Mouse (Mus musculus) CH12.LX (cell line): ENCODE data around the gene Jdp2. TPM values are rescaled to one million over a fixed set of nuclear protein-coding genes. Genes with fewer than 3 reads are reported as not detected.

Source experiments
- DNase-seq: peaks from one replicate; pipeline ENCODE4 v3.0.0-alpha.2; 2013; ENCODE audit errors: extremely low read depth
- H3K27ac ChIP-seq: 2 replicates; pipeline ENCODE4 v1.5.1; 2012; ENCODE audit warnings: low read depth, mild to moderate bottlenecking, control low read depth, moderate library complexity; ENCODE audit not compliant: insufficient read depth
- H3K27me3 ChIP-seq: replicated peaks from 2 replicates; pipeline ENCODE3; 2012; ENCODE audit warnings: inconsistent platforms
- H3K36me3 ChIP-seq, 2 experiments: replicated peaks in 1 of 2; 2 replicates each; pipeline versions ENCODE3 to v1.6.1; 2012; ENCODE audit warnings: inconsistent platforms in 1 of 2, low read length in 1 of 2, mild to moderate bottlenecking in 1 of 2, mixed read lengths in 1 of 2, moderate library complexity in 1 of 2; ENCODE audit not compliant: control insufficient read depth in 1 of 2, insufficient read depth in 1 of 2
- H3K4me1 ChIP-seq, 2 experiments: 2 replicates each; pipeline ENCODE4 v1.6.1; 2012; ENCODE audit warnings: inconsistent platforms in 1 of 2, moderate library complexity in 1 of 2; ENCODE audit not compliant: insufficient read depth in 2 of 2, control insufficient read depth in 1 of 2
- H3K4me2 ChIP-seq: 2 replicates; pipeline ENCODE4 v1.6.1; 2012; ENCODE audit warnings: low read depth, mild to moderate bottlenecking, control low read depth; ENCODE audit not compliant: poor library complexity, insufficient read depth, severe bottlenecking
- H3K4me3 ChIP-seq, 3 experiments: fragments of 150-350 bp in 1 of 3; sonication (generic) in 1 of 3; replicated peaks in 1 of 3; 2 replicates each; pipeline versions ENCODE3 to v1.5.1; 2011 to 2012; ENCODE audit warnings: low read depth in 2 of 3, low read length in 2 of 3, mild to moderate bottlenecking in 2 of 3, moderate library complexity in 2 of 3, control low read depth in 1 of 3, improper control_type of control experiment in 1 of 3, inconsistent platforms in 1 of 3, mixed read lengths in 1 of 3; ENCODE audit not compliant: poor library complexity in 1 of 3
- H3K79me2 ChIP-seq: replicated peaks from 2 replicates; pipeline ENCODE4 v1.6.1; 2012; ENCODE audit warnings: mild to moderate bottlenecking, moderate library complexity; ENCODE audit not compliant: control insufficient read depth, poor library complexity, insufficient read depth, severe bottlenecking; ENCODE audit errors: extremely low read depth
- H3K9ac ChIP-seq: 2 replicates; pipeline ENCODE4 v1.6.1; 2012; ENCODE audit warnings: low read depth, mild to moderate bottlenecking, control low read depth, moderate library complexity; ENCODE audit not compliant: insufficient read depth
- H3K9me3 ChIP-seq: replicated peaks from 2 replicates; pipeline ENCODE3; 2012; ENCODE audit warnings: low read length, inconsistent platforms, mixed read lengths
- CHD1 ChIP-seq: IDR thresholded peaks from 2 replicates; pipeline ENCODE4 v1.6.1; 2012; ENCODE audit warnings: low read depth, low read length, improper control_type of control experiment, inconsistent platforms
- CHD2 ChIP-seq: IDR thresholded peaks from 2 replicates; pipeline ENCODE4 v1.6.1; 2011; ENCODE audit warnings: low read length, improper control_type of control experiment
- CTCF ChIP-seq, 2 experiments: IDR thresholded peaks in 1 of 2; conservative IDR thresholded peaks in 1 of 2; 2 replicates each; pipeline ENCODE4 v1.5.1; 2011 to 2012; ENCODE audit warnings: low read depth in 2 of 2, low read length in 2 of 2, improper control_type of control experiment in 1 of 2, inconsistent platforms in 1 of 2, mild to moderate bottlenecking in 1 of 2, moderate library complexity in 1 of 2
- ELF1 ChIP-seq: IDR thresholded peaks from 2 replicates; pipeline ENCODE4 v1.6.1; 2014; ENCODE audit warnings: low read depth, mild to moderate bottlenecking, inconsistent platforms, low read length, improper control_type of control experiment
- ETS1 ChIP-seq: conservative IDR thresholded peaks from 2 replicates; pipeline ENCODE4 v1.6.1; 2012; ENCODE audit warnings: low read depth, mild to moderate bottlenecking, inconsistent platforms, low read length, improper control_type of control experiment, moderate library complexity
- GABPA ChIP-seq: IDR thresholded peaks from 2 replicates; pipeline ENCODE4 v1.6.1; 2012; ENCODE audit warnings: low read depth, low read length, improper control_type of control experiment, inconsistent platforms; ENCODE audit not compliant: insufficient replicate concordance
- HCFC1 ChIP-seq: IDR thresholded peaks from 2 replicates; pipeline ENCODE4 v1.6.1; 2012; ENCODE audit warnings: low read depth, mild to moderate bottlenecking, inconsistent platforms, low read length, improper control_type of control experiment
- JUN ChIP-seq: IDR thresholded peaks from 2 replicates; pipeline ENCODE4 v1.6.1; 2011; ENCODE audit warnings: low read depth, mild to moderate bottlenecking, low read length, improper control_type of control experiment, moderate library complexity; ENCODE audit not compliant: insufficient read depth
- JUND ChIP-seq: conservative IDR thresholded peaks from 2 replicates; pipeline ENCODE4 v1.6.1; 2011; ENCODE audit warnings: low read depth, low read length, improper control_type of control experiment
- KAT2A ChIP-seq: IDR thresholded peaks from 2 replicates; pipeline ENCODE4 v1.6.1; 2012; ENCODE audit warnings: low read length, improper control_type of control experiment, inconsistent platforms; ENCODE audit not compliant: insufficient replicate concordance
- MAFK ChIP-seq: IDR thresholded peaks from 2 replicates; pipeline ENCODE4 v1.6.1; 2011; ENCODE audit warnings: low read length, improper control_type of control experiment; ENCODE audit not compliant: insufficient replicate concordance
- MAZ ChIP-seq: IDR thresholded peaks from 2 replicates; pipeline ENCODE4 v1.6.1; 2012; ENCODE audit warnings: low read depth, mild to moderate bottlenecking, inconsistent platforms, low read length, improper control_type of control experiment, moderate library complexity
- MEF2A ChIP-seq: IDR thresholded peaks from 2 replicates; pipeline ENCODE4 v1.6.1; 2014; ENCODE audit warnings: low read depth, mild to moderate bottlenecking, inconsistent platforms, low read length, improper control_type of control experiment, borderline replicate concordance
- MYC ChIP-seq: IDR thresholded peaks from 2 replicates; pipeline ENCODE4 v1.6.1; 2011; ENCODE audit warnings: low read depth, mild to moderate bottlenecking, improper control_type of control experiment, low read length
- NELFE ChIP-seq: IDR thresholded peaks from 2 replicates; pipeline ENCODE4 v1.6.1; 2011; ENCODE audit warnings: low read depth, low read length, improper control_type of control experiment
- NRF1 ChIP-seq: IDR thresholded peaks from 2 replicates; pipeline ENCODE4 v1.6.1; 2014; ENCODE audit warnings: low read depth, mild to moderate bottlenecking, inconsistent platforms, low read length, improper control_type of control experiment, moderate library complexity
- PAX5 ChIP-seq: IDR thresholded peaks from 2 replicates; pipeline ENCODE4 v1.6.1; 2012; ENCODE audit warnings: low read length, inconsistent platforms, mixed read lengths
- POLR2A ChIP-seq: IDR thresholded peaks from 2 replicates; pipeline ENCODE4 v1.6.1; 2011; ENCODE audit warnings: low read depth, mild to moderate bottlenecking, improper control_type of control experiment, low read length
- RAD21 ChIP-seq: IDR thresholded peaks from 2 replicates; pipeline ENCODE4 v1.6.1; 2011; ENCODE audit warnings: low read depth, mild to moderate bottlenecking, low read length, improper control_type of control experiment, moderate library complexity
- RCOR1 ChIP-seq: conservative IDR thresholded peaks from 2 replicates; pipeline ENCODE4 v1.6.1; 2012; ENCODE audit warnings: low read depth, mild to moderate bottlenecking, inconsistent platforms, low read length, improper control_type of control experiment
- SIN3A ChIP-seq: IDR thresholded peaks from 2 replicates; pipeline ENCODE4 v1.6.1; 2012; ENCODE audit warnings: low read length, improper control_type of control experiment, inconsistent platforms
- SMC3 ChIP-seq: IDR thresholded peaks from 2 replicates; pipeline ENCODE4 v1.6.1; 2011; ENCODE audit warnings: low read depth, low read length, improper control_type of control experiment
- TBP ChIP-seq: conservative IDR thresholded peaks from 2 replicates; pipeline ENCODE4 v1.6.1; 2011; ENCODE audit warnings: low read depth, low read length, improper control_type of control experiment
- TCF12 ChIP-seq: IDR thresholded peaks from 2 replicates; pipeline ENCODE4 v1.6.1; 2014; ENCODE audit warnings: low read depth, mild to moderate bottlenecking, inconsistent platforms, low read length, improper control_type of control experiment
- UBTF ChIP-seq: IDR thresholded peaks from 2 replicates; pipeline ENCODE4 v1.6.1; 2012; ENCODE audit warnings: low read depth, mild to moderate bottlenecking, inconsistent platforms, low read length, improper control_type of control experiment, moderate library complexity
- USF2 ChIP-seq: conservative IDR thresholded peaks from 2 replicates; pipeline ENCODE4 v1.6.1; 2011; ENCODE audit warnings: low read depth, low read length, improper control_type of control experiment
- ZC3H11A ChIP-seq: IDR thresholded peaks from 2 replicates; pipeline ENCODE4 v1.6.1; 2012; ENCODE audit warnings: low read depth, mild to moderate bottlenecking, inconsistent platforms, low read length, improper control_type of control experiment
- ZKSCAN1 ChIP-seq: IDR thresholded peaks from 2 replicates; pipeline ENCODE4 v1.6.1; 2012; ENCODE audit warnings: low read depth, inconsistent platforms, low read length, improper control_type of control experiment, borderline replicate concordance
- ZMIZ1 ChIP-seq: IDR thresholded peaks from 2 replicates; pipeline ENCODE4 v1.6.1; 2012; ENCODE audit warnings: low read depth, mild to moderate bottlenecking, inconsistent platforms, low read length, improper control_type of control experiment
- ZNF384 ChIP-seq: IDR thresholded peaks from 2 replicates; pipeline ENCODE4 v1.6.1; 2012; ENCODE audit warnings: low read depth, low read length, improper control_type of control experiment, inconsistent platforms
- dilution Hi-C: fragments of 300-500 bp; cut with MboI; formaldehyde crosslinking; loops from 2 replicates; pipeline ENCODE4 v1.14.3; 2020; ENCODE audit warnings: low sequenced_read_pairs; ENCODE audit not compliant: extremely low pct_unique_long_range_greater_than_20kb, extremely low pct_ligation_motif_present
- in situ Hi-C: fragments of 300-500 bp; cut with MboI; formaldehyde crosslinking; loops from 3 replicates; pipeline ENCODE4 v1.14.3; 2019; ENCODE audit warnings: low sequenced_read_pairs, low pct_ligation_motif_present, low pct_unique_long_range_greater_than_20kb, mixed read lengths
- polyA plus RNA-seq: library from polyadenylated mRNA; unstranded; fragments of >175 nt; gene quantifications from 2 replicates; pipeline ENCODE4 v1.2.1, GENCODE M21; 2012; ENCODE audit warnings: low read depth; ENCODE audit not compliant: insufficient read length
- total RNA-seq, 2 experiments: library from RNA; depleted of rRNA; stranded (reverse); fragments of 300-350 nt in 1 of 2; fragments of >200 nt in 1 of 2; gene quantifications; 2 replicates each; pipeline ENCODE4 v1.2.3; 2012 to 2014

The Jdp2 gene
- total and polyA plus RNA-seq, 3 experiments: 64.7 to 104 (median 86.5) TPM

GRCm38 (mm10) chr12:85643735-85644134 lies 44.9 kb downstream of the Jdp2 start:
- in situ Hi-C loops (no loop called here), dilution Hi-C loops (no loop called here)
- Histone ChIP-seq H3K79me2 (no peaks in the 10 kb centered on the region), H3K4me3 (no peak overlapping the region), H3K36me3 (peaks cover 30 to 51% of the 10 kb centered on the region in 2 experiments), H3K9me3 (no peaks in the 10 kb centered on the region), H3K27ac (no peak overlapping the region), H3K9ac (no peak overlapping the region), H3K4me1 (peaks cover 0 to 51% of the 10 kb centered on the region in 2 experiments; a peak in 2 of 4 replicates), H3K4me2 (no peak overlapping the region), H3K27me3 (no peaks in the 10 kb centered on the region)
- no peak for TF ChIP-seq KAT2A
- TF ChIP-seq HCFC1: no peak
- no peak for DNase-seq

- H3K4me1 ChIP-seq: peaks cover 0 to 33% of the 10 kb centered on the region in 2 experiments; a peak in 2 of 4 replicates
- no peaks in the 10 kb centered on the region for H3K79me2 ChIP-seq
- dilution Hi-C loops (no loop called here), in situ Hi-C loops (no loop called here)
- no peak overlapping the region for H3K4me2 ChIP-seq
- no peak overlapping the region for H3K4me3 ChIP-seq
- H3K9me3 ChIP-seq: peaks cover 3% of the 10 kb centered on the region
- peaks cover 14 to 33% of the 10 kb centered on the region in 2 experiments for H3K36me3 ChIP-seq
- H3K9ac ChIP-seq: no peak overlapping the region
- DNase-seq: peak; percentile 52
- no peaks in the 10 kb centered on the region for H3K27me3 ChIP-seq
- no peak overlapping the region for H3K27ac ChIP-seq
- TF ChIP-seq RCOR1: no peak
- no peak for TF ChIP-seq GABPA
- peak; percentile 78 for TF ChIP-seq RAD21
- no peak for TF ChIP-seq POLR2A
- TF ChIP-seq UBTF: no peak
- no peak for TF ChIP-seq ZMIZ1
- TF ChIP-seq ETS1: no peak
- TF ChIP-seq NRF1: no peak
- TF ChIP-seq ELF1: peak; percentile 19; the same call in 1 of the 2 replicates
- TF ChIP-seq TBP: no peak
- TF ChIP-seq CTCF (conservative IDR thresholded peaks at IDR 0.05 in 1 of 2, IDR thresholded peaks at IDR 0.05 in 1 of 2; ENCODE audit: low read depth in 2 of 2, low read length in 2 of 2): peak; percentile 11 to 75; a peak in 2 of 4 replicates
- TF ChIP-seq MYC: no peak
- TF ChIP-seq PAX5: no peak
- TF ChIP-seq USF2: no peak
- TF ChIP-seq NELFE: 0 out of 2 replicates have a peak, but pooled peaks have one; percentile 31
- 0 out of 2 replicates have a peak, but pooled peaks have one; percentile 27 for TF ChIP-seq JUND
- no peak; the same call in 1 of the 2 replicates for TF ChIP-seq CHD2
- TF ChIP-seq KAT2A: no peak
- TF ChIP-seq ZKSCAN1: no peak
- TF ChIP-seq ZNF384: no peak; the same call in 1 of the 2 replicates
- no peak for TF ChIP-seq MAZ
- peak; percentile 45; the same call in 1 of the 2 replicates for TF ChIP-seq ZC3H11A
- no peak for TF ChIP-seq MEF2A
- no peak for TF ChIP-seq HCFC1
- TF ChIP-seq MAFK: 0 out of 2 replicates have a peak, but pooled peaks have one; percentile 12
- TF ChIP-seq JUN: no peak
- no peak for TF ChIP-seq CHD1
- no peak for TF ChIP-seq SIN3A
- TF ChIP-seq SMC3: peak; percentile 69
- no peak for TF ChIP-seq TCF12
Observed at GRCm38 (mm10) chr12:85645664-85646063, 46.8 kb downstream of the Jdp2 start.
